Mouse (Mus musculus) frontal cortex, postnatal 14 days (tissue): ENCODE data around the gene Fam151b.

ENCODE experiments used
- DNase-seq, 2 experiments: peaks; one replicate each; pipeline ENCODE4 v3.0.0; 2022; ENCODE audit warnings: low spot score in 2 of 2

The Fam151b gene

GRCm38 (mm10) chr13:92419630-92420029 is 64.2 kb downstream of the Fam151b start:
- no peak for DNase-seq

DNA sequence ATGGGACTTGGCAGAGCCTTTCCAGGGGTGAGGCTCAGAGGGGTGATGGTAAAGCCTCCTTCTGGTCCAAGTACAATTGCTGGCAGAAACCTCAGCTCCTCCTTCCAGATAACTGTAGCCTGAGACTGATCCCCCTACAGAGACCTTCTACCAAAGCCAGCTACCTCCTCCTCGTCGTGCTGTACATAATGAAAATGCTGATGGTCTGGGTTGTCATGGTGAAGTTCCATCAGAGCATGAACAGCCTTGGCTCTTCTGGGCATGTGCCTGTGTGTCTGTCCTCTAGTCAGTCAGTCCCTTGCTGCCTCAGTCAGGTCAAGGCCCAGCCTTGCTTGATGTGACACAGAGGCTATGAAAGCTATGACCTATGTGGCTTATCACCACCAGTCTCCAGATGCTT is 73.3 kb downstream of the Fam151b start:
- DNase-seq: no peak

DNA sequence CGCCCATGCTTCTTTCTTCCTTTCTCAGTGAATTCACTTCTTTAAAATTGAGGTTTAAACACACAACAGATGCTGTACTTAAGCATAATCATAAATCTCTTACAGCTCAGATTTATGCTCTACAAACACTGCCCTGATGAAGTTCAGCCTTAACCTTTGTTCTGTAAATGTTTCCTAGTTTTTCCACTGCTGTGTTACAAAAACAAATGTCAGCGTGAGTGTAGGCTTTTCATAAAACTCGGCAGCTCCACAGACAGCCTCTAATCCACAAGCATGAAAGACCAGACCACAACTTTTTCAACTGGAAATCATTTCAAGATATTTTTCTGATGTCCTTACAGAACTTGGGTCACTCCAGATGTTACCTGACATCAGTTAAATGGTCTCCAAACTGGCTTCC is 80.3 kb downstream of the Fam151b start:
- DNase-seq: no peak

GRCm38 (mm10) chr13:92402063-92402462 is 81.8 kb downstream of the Fam151b start:
- no peak for DNase-seq
